1 mouse cellular context compared by ENCODE assay signal in the genomic region with DNA sequence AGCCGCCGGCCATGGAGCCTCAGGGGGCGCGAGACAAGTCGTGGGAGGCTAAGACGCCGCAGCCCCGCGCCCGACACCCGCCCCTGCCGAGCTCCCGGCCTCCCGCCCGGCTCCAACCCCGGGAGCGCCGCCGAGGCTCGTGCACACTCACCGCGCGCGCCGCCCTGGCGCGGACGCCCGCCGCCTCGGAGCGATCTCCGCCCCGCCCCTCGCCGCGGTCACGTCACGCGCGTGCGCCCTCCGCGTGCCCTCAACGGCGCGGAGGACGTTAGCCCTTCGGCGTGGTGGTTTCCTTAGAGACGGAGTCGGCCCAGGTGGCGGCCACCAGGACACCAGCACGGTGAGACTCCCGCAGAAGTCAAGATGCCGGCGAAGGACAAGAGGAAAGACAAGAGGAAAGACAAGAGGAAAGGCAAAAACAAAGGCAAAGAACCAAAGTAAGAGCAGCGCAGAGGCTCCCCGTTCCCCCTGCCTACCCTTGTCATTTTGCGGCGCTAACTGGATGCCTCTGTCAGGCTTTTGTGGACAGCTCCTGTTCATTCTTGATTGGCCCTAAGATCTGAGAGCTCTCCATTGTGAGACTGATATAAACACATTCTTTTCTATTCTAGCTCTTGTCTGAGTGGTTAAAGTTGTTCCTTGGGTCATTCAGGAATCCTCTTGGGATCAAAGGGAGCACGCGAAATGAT.
TF ChIP-seq lines count a peak whose summit lies in the region.

A gene (minus strand): TSS at position 211 of the 689 bp plus-strand sequence.
A gene (plus strand): TSS at position 253 of the 689 bp plus-strand sequence.

TF ChIP-seq in CH12.LX, 34 proteins besides CTCF, POLR2A, EP300 and RAD21 (continued from another document):
- TF ChIP-seq MYC (IDR thresholded peaks at IDR 0.05; ENCODE audit: low read depth, low read length) = no peak
- peak; percentile 46; the same call in 1 of the 2 replicates for TF ChIP-seq MAX (IDR thresholded peaks at IDR 0.05; ENCODE audit: low read length)
- TF ChIP-seq E2F4 (IDR thresholded peaks at IDR 0.05; ENCODE audit: insufficient replicate concordance, low read depth, low read length) = no peak
- no peak for TF ChIP-seq USF2 (conservative IDR thresholded peaks at IDR 0.05; ENCODE audit: low read depth, low read length)
- TF ChIP-seq NELFE (IDR thresholded peaks at IDR 0.05; ENCODE audit: low read depth, low read length) = peak; percentile 44; the same call in 1 of the 2 replicates
- no peak for TF ChIP-seq MEF2A (IDR thresholded peaks at IDR 0.05; ENCODE audit: borderline replicate concordance, low read depth, low read length)
- no peak for TF ChIP-seq ETS1 (conservative IDR thresholded peaks at IDR 0.05; ENCODE audit: low read depth, low read length)
- TF ChIP-seq JUND (conservative IDR thresholded peaks at IDR 0.05; ENCODE audit: low read depth, low read length) = no peak
- no peak for TF ChIP-seq SMC3 (IDR thresholded peaks at IDR 0.05; ENCODE audit: low read depth, low read length)
- TF ChIP-seq TBP (conservative IDR thresholded peaks at IDR 0.05; ENCODE audit: low read depth, low read length) = no peak
- TF ChIP-seq ELF1 (IDR thresholded peaks at IDR 0.05; ENCODE audit: low read depth, low read length) = 0 out of 2 replicates have a peak, but pooled peaks have one; percentile 17
- TF ChIP-seq RCOR1 (conservative IDR thresholded peaks at IDR 0.05; ENCODE audit: low read depth, low read length) = no peak
- TF ChIP-seq MAFK (IDR thresholded peaks at IDR 0.05; ENCODE audit: insufficient replicate concordance, low read length) = no peak
TF ChIP-seq in CH12.LX: peak in this region for 8.
